Mouse (Mus musculus): ENCODE data around the gene Nrxn3. TPM values are rescaled to one million over a fixed set of nuclear protein-coding genes. Genes with fewer than 3 reads are reported as not detected.

The Nrxn3 gene
- polyA plus RNA-seq, 1 experiment: 1.0 TPM

GRCm38 (mm10) chr12:89817072-89817773 is 1094.5 kb downstream of the Nrxn3 start:
- TF ChIP-seq POLR2A (IDR thresholded peaks at IDR 0.05; ENCODE audit: borderline replicate concordance, control insufficient read depth, low read depth, low read length) (no peak), CTCF (IDR thresholded peaks at IDR 0.05; ENCODE audit: control insufficient read depth, insufficient read depth, low read length) (no peak)
- 69% methylated on average over 9 of the region's 9 CpGs for WGBS
- H3K4me3 ChIP-seq (replicated peaks; ENCODE audit: control insufficient read depth, low read depth, low read length): no peak overlapping the region
- no peaks in the 10 kb centered on the region for H3K4me1 ChIP-seq (ENCODE audit: control insufficient read depth, insufficient read depth, low read length)
- no peak overlapping the region for H3K27ac ChIP-seq (ENCODE audit: control insufficient read depth, insufficient read depth, low read depth, low read length, poor library complexity)

GRCm38 (mm10) chr12:89818200-89818599 is 1095.5 kb downstream of the Nrxn3 start:
- TF ChIP-seq POLR2A (IDR thresholded peaks at IDR 0.05; ENCODE audit: borderline replicate concordance, control insufficient read depth, low read depth, low read length): no peak
- TF ChIP-seq CTCF (IDR thresholded peaks at IDR 0.05; ENCODE audit: control insufficient read depth, insufficient read depth, low read length): no peak
- Histone ChIP-seq H3K4me1 (ENCODE audit: control insufficient read depth, insufficient read depth, low read length) (no peaks in the 10 kb centered on the region), H3K27ac (ENCODE audit: control insufficient read depth, insufficient read depth, low read depth, low read length, poor library complexity) (no peak overlapping the region), H3K4me3 (replicated peaks; ENCODE audit: control insufficient read depth, low read depth, low read length) (no peak overlapping the region)
- WGBS: 72% methylated on average over 2 of the region's 2 CpGs

DNA sequence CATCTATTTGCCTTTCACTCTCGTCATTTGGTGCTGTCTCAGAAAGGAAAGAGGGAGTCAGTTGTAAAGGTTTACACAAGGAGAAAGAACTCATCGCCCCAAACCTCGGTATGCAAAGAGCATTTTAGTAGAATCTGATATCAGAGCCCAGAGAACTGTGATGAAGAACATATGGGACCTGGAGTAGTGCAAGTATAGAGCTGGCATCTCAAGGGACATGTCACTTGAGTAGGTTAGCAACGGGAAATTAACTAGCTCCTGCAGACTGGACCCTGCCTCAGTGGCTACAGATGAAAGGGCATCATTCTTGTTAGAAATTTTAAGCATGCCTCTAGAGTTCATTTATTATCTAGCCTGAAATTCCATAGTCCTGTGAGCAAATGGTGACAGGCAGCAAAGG is 1099.5 kb downstream of the Nrxn3 start:
- Histone ChIP-seq H3K4me1 (ENCODE audit: control insufficient read depth, insufficient read depth, low read length) (no peaks in the 10 kb centered on the region), H3K27ac (ENCODE audit: control insufficient read depth, insufficient read depth, low read depth, low read length, poor library complexity) (no peak overlapping the region)
- 80% methylated on average over 4 of the region's 4 CpGs for WGBS

GRCm38 (mm10) chr12:89829927-89830326 is 1107.3 kb downstream of the Nrxn3 start:
- H3K4me1 ChIP-seq (ENCODE audit: control insufficient read depth, insufficient read depth, low read length): no peaks in the 10 kb centered on the region
- no peak overlapping the region for H3K27ac ChIP-seq (ENCODE audit: control insufficient read depth, insufficient read depth, low read depth, low read length, poor library complexity)
- 85% methylated on average over 2 of the region's 2 CpGs for WGBS
- TF ChIP-seq CTCF (IDR thresholded peaks at IDR 0.05; ENCODE audit: control insufficient read depth, insufficient read depth, low read length): no peak
- no peak for TF ChIP-seq POLR2A (IDR thresholded peaks at IDR 0.05; ENCODE audit: borderline replicate concordance, control insufficient read depth, low read depth, low read length)
- no peak overlapping the region for H3K4me3 ChIP-seq (replicated peaks; ENCODE audit: control insufficient read depth, low read depth, low read length)

More for the DNA sequence above, 1099.5 kb downstream of the Nrxn3 start:
- TF ChIP-seq CTCF (IDR thresholded peaks at IDR 0.05; ENCODE audit: control insufficient read depth, insufficient read depth, low read length) (no peak), POLR2A (IDR thresholded peaks at IDR 0.05; ENCODE audit: borderline replicate concordance, control insufficient read depth, low read depth, low read length) (no peak)
- no peak overlapping the region for H3K4me3 ChIP-seq (replicated peaks; ENCODE audit: control insufficient read depth, low read depth, low read length)

DNA sequence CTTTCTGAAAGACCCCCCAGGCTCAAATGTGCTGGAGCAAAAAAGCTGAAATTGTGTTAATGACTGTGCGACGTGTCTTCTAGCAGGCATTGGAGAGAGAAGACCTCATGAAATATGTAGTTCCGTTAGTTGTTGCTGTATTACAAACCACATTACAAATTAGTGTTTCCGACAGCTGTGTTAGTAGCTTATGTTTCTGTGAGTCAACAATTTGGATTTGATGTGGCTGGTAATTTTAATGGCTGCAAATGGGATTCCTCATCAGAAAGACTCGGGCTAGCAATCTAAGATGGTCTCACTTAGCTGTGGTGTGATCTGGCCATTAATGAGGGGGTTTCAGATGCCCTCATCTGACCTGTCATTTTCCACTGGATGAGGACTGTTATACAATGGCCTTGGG is 1107.7 kb downstream of the Nrxn3 start:
- Histone ChIP-seq H3K4me3 (replicated peaks; ENCODE audit: control insufficient read depth, low read depth, low read length) (no peak overlapping the region), H3K4me1 (ENCODE audit: control insufficient read depth, insufficient read depth, low read length) (no peaks in the 10 kb centered on the region)
- 88% methylated on average over 5 of the region's 5 CpGs for WGBS

DNA sequence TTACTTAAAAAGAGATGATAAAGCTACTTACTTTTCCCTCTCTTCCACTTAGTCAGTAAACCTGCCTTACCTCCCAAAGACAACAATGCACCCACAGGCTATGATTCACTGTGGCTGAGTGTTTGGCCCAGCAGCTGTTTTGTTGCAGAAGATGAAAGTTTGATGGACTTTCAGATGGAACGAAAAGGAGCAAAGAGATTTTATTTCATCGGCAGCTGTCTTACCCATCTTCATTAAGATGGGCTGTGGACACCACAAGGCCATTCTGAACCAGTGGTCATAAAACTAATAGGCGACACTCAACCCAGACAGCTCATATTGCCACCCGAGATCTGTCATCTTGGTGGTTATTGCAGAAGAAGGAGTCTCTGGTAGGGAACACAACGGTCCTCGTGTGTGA is 1108.6 kb downstream of the Nrxn3 start:
- no peak for TF ChIP-seq POLR2A (IDR thresholded peaks at IDR 0.05; ENCODE audit: borderline replicate concordance, control insufficient read depth, low read depth, low read length)
- no peak for TF ChIP-seq CTCF (IDR thresholded peaks at IDR 0.05; ENCODE audit: control insufficient read depth, insufficient read depth, low read length)
- WGBS: 73% methylated on average over 6 of the region's 6 CpGs
- no peaks in the 10 kb centered on the region for H3K4me1 ChIP-seq (ENCODE audit: control insufficient read depth, insufficient read depth, low read length)
- H3K27ac ChIP-seq (ENCODE audit: control insufficient read depth, insufficient read depth, low read depth, low read length, poor library complexity): no peak overlapping the region
- H3K4me3 ChIP-seq (replicated peaks; ENCODE audit: control insufficient read depth, low read depth, low read length): no peak overlapping the region

More for the DNA sequence above, 1107.7 kb downstream of the Nrxn3 start:
- TF ChIP-seq POLR2A (IDR thresholded peaks at IDR 0.05; ENCODE audit: borderline replicate concordance, control insufficient read depth, low read depth, low read length): no peak
- no peak for TF ChIP-seq CTCF (IDR thresholded peaks at IDR 0.05; ENCODE audit: control insufficient read depth, insufficient read depth, low read length)
- H3K27ac ChIP-seq (ENCODE audit: control insufficient read depth, insufficient read depth, low read depth, low read length, poor library complexity): no peak overlapping the region

GRCm38 (mm10) chr12:89836271-89836670 is 1113.6 kb downstream of the Nrxn3 start:
- no peak overlapping the region for H3K4me3 ChIP-seq (replicated peaks; ENCODE audit: control insufficient read depth, low read depth, low read length)
- 58% methylated on average over 3 of the region's 3 CpGs for WGBS
- TF ChIP-seq POLR2A (IDR thresholded peaks at IDR 0.05; ENCODE audit: borderline replicate concordance, control insufficient read depth, low read depth, low read length) (no peak), CTCF (IDR thresholded peaks at IDR 0.05; ENCODE audit: control insufficient read depth, insufficient read depth, low read length) (no peak)
- H3K4me1 ChIP-seq (ENCODE audit: control insufficient read depth, insufficient read depth, low read length): no peaks in the 10 kb centered on the region
- no peak overlapping the region for H3K27ac ChIP-seq (ENCODE audit: control insufficient read depth, insufficient read depth, low read depth, low read length, poor library complexity)

DNA sequence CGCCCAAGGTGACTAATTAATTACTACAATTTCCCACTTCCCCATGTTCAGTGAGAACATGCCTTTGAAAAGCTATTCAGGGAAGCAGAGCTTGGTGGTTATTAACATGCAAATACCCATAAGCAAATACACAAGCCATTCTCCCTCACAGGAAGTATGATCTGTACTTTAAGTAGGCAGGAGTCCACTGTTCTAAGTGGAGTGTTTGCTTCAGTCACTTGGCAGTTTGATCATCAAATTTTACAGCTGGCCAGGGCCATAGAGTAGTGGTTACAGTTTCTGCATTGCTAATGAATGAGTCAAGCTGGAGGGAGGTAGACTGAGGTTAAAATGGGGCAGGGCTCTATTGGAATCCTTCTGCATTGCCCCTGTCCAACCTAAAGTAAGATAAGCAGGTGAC is 1120.2 kb downstream of the Nrxn3 start:
- TF ChIP-seq CTCF (IDR thresholded peaks at IDR 0.05; ENCODE audit: control insufficient read depth, insufficient read depth, low read length) (no peak), POLR2A (IDR thresholded peaks at IDR 0.05; ENCODE audit: borderline replicate concordance, control insufficient read depth, low read depth, low read length) (no peak)
- H3K4me1 ChIP-seq (ENCODE audit: control insufficient read depth, insufficient read depth, low read length): no peaks in the 10 kb centered on the region
- H3K4me3 ChIP-seq (replicated peaks; ENCODE audit: control insufficient read depth, low read depth, low read length): no peak overlapping the region
- WGBS: 82% methylated on average over 1 of the region's 1 CpGs
- H3K27ac ChIP-seq (ENCODE audit: control insufficient read depth, insufficient read depth, low read depth, low read length, poor library complexity): no peak overlapping the region
